Mouse (Mus musculus) activated CD4-positive, CD25-positive, alpha-beta regulatory T cell, adult 9 weeks (primary cell): ENCODE data around the gene Prom1. TPM values are rescaled to one million over a fixed set of nuclear protein-coding genes. Genes with fewer than 3 reads are reported as not detected.

Experiments
- polyA plus RNA-seq: library from polyadenylated mRNA; unstranded; fragments of 100-300 nt; shearing (Covaris generic); gene quantifications from one replicate; pipeline ENCODE4 v1.2.1, GENCODE M21; 2017

The Prom1 gene
- 0.46 TPM for polyA plus RNA-seq

GRCm38 (mm10) chr5:44101231-44102110 lies at the start of gene Prom1:
Gene Prom1, minus strand, starts transcription at chr5:44102032.

GRCm38 (mm10) chr5:43981620-43982019 lies 120.2 kb downstream of the Prom1 start, which contains the start of gene Fgfbp1:
Gene Fgfbp1, minus strand, starts transcription at chr5:43981779.

Other genes with a start within 250 kb of the Prom1 start
- gene Cd38, start 233.5 kb downstream of the Prom1 start, polyA plus RNA-seq: 39.4 TPM
- gene Gm7879, start 188.9 kb downstream of the Prom1 start, polyA plus RNA-seq: 1.3 TPM
- not detected for gene Fgfbp1, start 120.3 kb downstream of the Prom1 start, polyA plus RNA-seq
- gene Tapt1, start 124.6 kb upstream of the Prom1 start, polyA plus RNA-seq: 8.6 TPM